Mouse (Mus musculus): ENCODE measurements around the gene Commd7. TPM values are rescaled to one million over a fixed set of nuclear protein-coding genes. Genes with fewer than 3 reads are reported as not detected.

Gene Commd7
- 133 TPM for polyA plus RNA-seq (2017; shearing (Covaris generic))

DNA sequence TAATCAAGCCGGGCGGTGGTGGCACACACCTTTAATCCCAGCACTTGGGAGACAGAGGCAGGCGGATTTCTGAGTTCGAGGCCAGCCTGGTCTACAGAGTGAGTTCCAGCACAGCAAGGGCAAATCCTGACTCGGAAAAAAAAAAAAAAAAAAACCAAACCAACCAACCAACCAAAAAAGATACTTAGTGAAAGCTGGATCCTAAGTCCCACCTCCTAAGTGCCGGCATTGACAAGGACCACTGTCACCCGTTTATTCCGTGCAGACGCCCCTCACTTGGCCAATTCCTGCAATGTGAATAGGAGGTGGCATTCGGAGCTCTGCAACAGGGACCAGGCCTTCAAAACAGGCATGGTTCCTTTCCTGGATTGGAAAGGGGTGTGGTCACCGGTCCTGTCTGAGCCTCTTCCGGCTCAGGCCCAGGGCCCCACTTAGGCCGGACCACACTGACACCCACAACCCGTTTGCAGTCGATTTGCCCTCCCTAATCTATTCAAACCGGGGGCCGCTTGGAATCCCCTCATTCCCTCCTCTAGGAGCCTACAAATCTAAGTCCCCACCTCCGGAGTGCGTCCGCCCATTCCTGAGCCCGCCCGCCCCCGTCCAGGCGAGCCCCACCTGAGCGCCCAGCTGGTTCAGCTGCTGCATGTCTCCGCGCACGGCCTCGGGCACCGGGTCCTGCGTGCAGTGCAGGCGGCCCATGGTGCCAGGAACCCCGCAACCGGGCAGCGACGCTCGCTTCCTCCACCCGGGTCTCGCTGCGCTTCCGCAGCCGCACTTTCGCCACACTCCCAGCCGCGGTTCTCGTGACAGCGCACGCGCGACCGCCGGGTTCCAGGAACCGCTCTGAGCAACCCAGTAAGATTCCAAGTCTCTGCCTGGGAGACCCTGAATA lies at the start of gene Commd7:
Commd7 (minus strand) TSS at position 806 of the 895 bp plus-strand sequence.

DNA sequence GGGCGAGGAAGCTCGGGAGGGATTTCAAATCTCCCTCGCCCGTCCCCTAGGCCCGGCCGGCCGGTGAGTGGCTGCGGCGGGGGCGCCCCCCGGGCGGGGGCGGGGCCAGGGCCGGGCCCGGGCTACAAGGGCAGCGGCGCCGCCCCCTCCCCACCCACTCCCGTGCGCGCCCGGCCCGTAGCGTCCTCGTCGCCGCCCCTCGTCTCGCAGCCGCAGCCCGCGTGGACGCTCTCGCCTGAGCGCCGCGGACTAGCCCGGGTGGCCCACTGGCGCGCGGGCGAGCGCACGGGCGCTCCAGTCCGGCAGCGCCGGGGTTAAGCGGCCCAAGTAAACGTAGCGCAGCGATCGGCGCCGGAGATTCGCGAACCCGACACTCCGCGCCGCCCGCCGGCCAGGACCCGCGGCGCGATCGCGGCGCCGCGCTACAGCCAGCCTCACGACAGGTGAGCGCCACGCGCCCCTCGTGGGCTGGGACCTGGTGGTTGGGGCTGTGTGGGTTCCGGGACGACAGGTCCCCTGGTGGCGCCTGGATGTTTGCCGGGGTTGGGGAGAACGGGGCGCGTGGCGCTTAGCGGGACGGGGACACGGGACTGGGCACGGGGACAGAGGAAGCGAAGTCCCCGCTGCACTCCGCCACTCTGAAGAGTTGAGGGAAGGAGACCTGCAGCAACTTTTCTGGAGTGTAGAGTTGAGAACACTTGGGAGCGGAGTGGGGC lies 16.9 kb upstream of the Commd7 start, which contains the start of gene Dnmt3b:
Dnmt3b (plus strand) TSS at position 153 of the 716 bp plus-strand sequence.

Other genes starting within 250 kb of the Commd7 start
- gene 4930404H24Rik, start 140.0 kb downstream of the Commd7 start, polyA plus RNA-seq (2017; shearing (Covaris generic)): not detected
- 7.8 TPM for gene Nol4l, start 102.8 kb downstream of the Commd7 start, polyA plus RNA-seq (2017; shearing (Covaris generic))
- 9.9 TPM for gene Dnmt3b, start 16.7 kb upstream of the Commd7 start, polyA plus RNA-seq (2017; shearing (Covaris generic))
- gene Dnmt3c, start 63.9 kb upstream of the Commd7 start, polyA plus RNA-seq (2017; shearing (Covaris generic)): not detected
- 194 TPM for gene Mapre1, start 108.5 kb upstream of the Commd7 start, polyA plus RNA-seq (2017; shearing (Covaris generic))
- gene Efcab8, start 147.2 kb upstream of the Commd7 start, polyA plus RNA-seq (2017; shearing (Covaris generic)): 0.17 TPM
- not detected for gene Sun5, start 238.3 kb upstream of the Commd7 start, polyA plus RNA-seq (2017; shearing (Covaris generic))
- not detected for gene Bpifb2, start 242.3 kb upstream of the Commd7 start, polyA plus RNA-seq (2017; shearing (Covaris generic))

Data from CD4-positive, CD25-positive, alpha-beta regulatory T cell (primary cell).